In genomic region chr2:105668271-105669270, GRCm38 (mm10) we compare ENCODE assay signal across 8 mouse cellular contexts. TPM values are rescaled to one million over a fixed set of nuclear protein-coding genes. Genes with fewer than 3 reads are reported as not detected.
DNase-seq lines count a peak whose midpoint lies in the region; ATAC-seq and TF ChIP-seq lines count a peak whose summit lies in the region.

TSS of gene Pax6 (plus strand) at chr2:105668900.

- H3K36me3 ChIP-seq in lung, embryonic 15.5 days, result no peaks in the 10 kb centered on the region
- H3K36me3 ChIP-seq in hindbrain, embryonic 16.5 days (ENCODE audit: control insufficient read depth, insufficient read depth, low read length), result no peaks in the 10 kb centered on the region
- H3K36me3 ChIP-seq in midbrain, postnatal 0 days (ENCODE audit: insufficient read depth, low read length), result no peaks in the 10 kb centered on the region

- 1% methylated on average over 44 of the region's 44 CpGs for WGBS in lung, embryonic 15.5 days
- WGBS in hindbrain, embryonic 16.5 days, result under 1% methylated on average over 44 of the region's 44 CpGs
- WGBS in midbrain, postnatal 0 days, result 2% methylated on average over 44 of the region's 44 CpGs

- peak; percentile 28 for DNase-seq in adrenal gland, postnatal 14 days
- no peak for DNase-seq in adrenal gland, adult 2 months
- no peak for DNase-seq in lung, postnatal 36 days
- DNase-seq in midbrain, postnatal 0 days (ENCODE audit: low spot score), result peak; percentile 76
- no peak for DNase-seq in MN1 (ENCODE audit: low spot score)
- no peak for DNase-seq in right cerebral cortex, postnatal 25 days

- no peak within 1 kb of the TSS for H3K4me3 ChIP-seq in lung, embryonic 15.5 days
- H3K4me3 ChIP-seq in hindbrain, embryonic 16.5 days (ENCODE audit: low read length), result peak within 1 kb of the TSS; percentile 50
- H3K4me3 ChIP-seq in midbrain, postnatal 0 days (ENCODE audit: low read depth, low read length), result peak within 1 kb of the TSS; percentile 12

- H3K4me1 ChIP-seq in lung, embryonic 15.5 days, result peaks cover 10% of the 10 kb centered on the region; the same call in 1 of the 2 replicates
- H3K4me1 ChIP-seq in hindbrain, embryonic 16.5 days (ENCODE audit: control insufficient read depth, insufficient read depth, low read depth, low read length), result peaks cover 2% of the 10 kb centered on the region; the same call in 1 of the 2 replicates
- H3K4me1 ChIP-seq in midbrain, postnatal 0 days (ENCODE audit: insufficient read depth, low read length), result no peaks in the 10 kb centered on the region

- peaks cover 100% of the 10 kb centered on the region for H3K27me3 ChIP-seq in lung, embryonic 15.5 days
- peaks cover 52% of the 10 kb centered on the region for H3K27me3 ChIP-seq in hindbrain, embryonic 16.5 days (replicated peaks; ENCODE audit: control insufficient read depth, insufficient read depth, low read length)
- H3K27me3 ChIP-seq in midbrain, postnatal 0 days (ENCODE audit: insufficient read depth, low read length), result peaks cover 92% of the 10 kb centered on the region

- TF ChIP-seq CTCF in midbrain, postnatal 0 days (IDR thresholded peaks at IDR 0.05), result no peak

- peak within 1 kb of the TSS; percentile 16; the same call in 1 of the 2 replicates for H3K4me2 ChIP-seq in lung, embryonic 15.5 days
- H3K4me2 ChIP-seq in hindbrain, embryonic 16.5 days (ENCODE audit: low read length), result peak within 1 kb of the TSS; percentile 50
- 0 out of 2 replicates have a peak within 1 kb of the TSS, but pooled peaks have one; percentile 12 for H3K4me2 ChIP-seq in midbrain, postnatal 0 days (ENCODE audit: low read depth, low read length, poor library complexity, severe bottlenecking)

- no peak for ATAC-seq in lung, embryonic 15.5 days (ENCODE audit: borderline replicate concordance, extremely low read depth, low FRiP score, low TSS enrichment)
- peak; percentile 71 for ATAC-seq in hindbrain, embryonic 16.5 days
- peak; percentile 24; the same call in 1 of the 2 replicates for ATAC-seq in midbrain, postnatal 0 days (ENCODE audit: low FRiP score)

- no peaks in the 10 kb centered on the region for H3K9me3 ChIP-seq in lung, embryonic 15.5 days
- H3K9me3 ChIP-seq in hindbrain, embryonic 16.5 days (ENCODE audit: control insufficient read depth, low read length), result no peaks in the 10 kb centered on the region
- no peaks in the 10 kb centered on the region for H3K9me3 ChIP-seq in midbrain, postnatal 0 days (ENCODE audit: low read length)

- no peak within 1 kb of the TSS for H3K27ac ChIP-seq in lung, embryonic 15.5 days
- peak within 1 kb of the TSS; percentile 5; the same call in 1 of the 2 replicates for H3K27ac ChIP-seq in hindbrain, embryonic 16.5 days (ENCODE audit: low read depth, low read length)
- H3K27ac ChIP-seq in midbrain, postnatal 0 days (ENCODE audit: low read depth, low read length), result no peak within 1 kb of the TSS

- H3K9ac ChIP-seq in lung, embryonic 15.5 days, result no peak within 1 kb of the TSS
- H3K9ac ChIP-seq in hindbrain, embryonic 16.5 days (ENCODE audit: low read depth, low read length), result peak within 1 kb of the TSS; percentile 49
- H3K9ac ChIP-seq in midbrain, postnatal 0 days (replicated peaks; ENCODE audit: low read length, poor library complexity, severe bottlenecking), result no peak within 1 kb of the TSS

RNA-seq across cellular contexts. Expression of gene Pax6, which starts in this region (rescaled TPM):
- 0.83 TPM in 1 of 2 replicates, not detected in the other for total RNA-seq in adrenal gland, postnatal 14 days (2021)
- not detected for total RNA-seq in adrenal gland, adult 2 months (2021)
- not detected in 2 replicates for polyA plus RNA-seq in adrenal gland, adult 2 months (2012; rRNA removed)
- polyA plus RNA-seq in lung, embryonic 15.5 days (2015; fragmentation: Nextera tagmentation; extraction: Ambion mirVana), result not detected in 2 replicates
- polyA plus RNA-seq in hindbrain, embryonic 16.5 days (2015; fragmentation: Nextera tagmentation; extraction: Ambion mirVana), result 40.7 and 43.8 TPM in 2 replicates
- total RNA-seq in midbrain, postnatal 0 days (2014; rRNA removed), result 15.4 and 27.1 TPM in 2 replicates
- polyA plus RNA-seq in midbrain, postnatal 0 days (2015; fragmentation: Nextera tagmentation; extraction: Ambion mirVana), result 6.9 and 11.3 TPM in 2 replicates

Comparison
In these comparisons a context has a peak if more than half of its experiments do, and no peak if none do; other contexts are left out.
1. Peak in DNase-seq in adrenal gland, postnatal 14 days; RNA of the gene not detected or under 1 TPM.